Mouse (Mus musculus) MEL (cell line): ENCODE measurements around the gene Lpar3.

Experiments
- CTCF ChIP-seq, 3 experiments: IDR thresholded peaks in 2 of 3; conservative IDR thresholded peaks in 1 of 3; 2 replicates each; pipeline ENCODE4 v1.5.1; 2011 to 2012; ENCODE audit warnings: low read length in 3 of 3, low read depth in 2 of 3, mild to moderate bottlenecking in 2 of 3, improper control_type of control experiment in 1 of 3, inconsistent platforms in 1 of 3, mixed read lengths in 1 of 3, moderate library complexity in 1 of 3; ENCODE audit not compliant: control insufficient read depth in 1 of 3, insufficient read depth in 1 of 3, poor library complexity in 1 of 3, severe bottlenecking in 1 of 3
- EP300 ChIP-seq, 2 experiments: IDR thresholded peaks; 2 replicates each; pipeline ENCODE4 v1.6.1; 2011; ENCODE audit warnings: improper control_type of control experiment in 2 of 2, low read length in 2 of 2, low read depth in 1 of 2, mild to moderate bottlenecking in 1 of 2
- ETS1 ChIP-seq: IDR thresholded peaks from 2 replicates; pipeline ENCODE4 v1.6.1; 2012; ENCODE audit warnings: low read depth, mild to moderate bottlenecking, inconsistent platforms, low read length, improper control_type of control experiment, moderate library complexity
- POLR2A ChIP-seq, 2 experiments: IDR thresholded peaks; 2 replicates each; pipeline ENCODE4 v1.6.1; 2011 to 2012; ENCODE audit warnings: low read length in 2 of 2, mild to moderate bottlenecking in 2 of 2, control low read depth in 1 of 2, improper control_type of control experiment in 1 of 2, low read depth in 1 of 2, moderate library complexity in 1 of 2; ENCODE audit not compliant: control insufficient read depth in 1 of 2, insufficient read depth in 1 of 2, poor library complexity in 1 of 2
- TAL1 ChIP-seq: IDR thresholded peaks from 2 replicates; pipeline ENCODE4 v1.6.1; 2012; ENCODE audit warnings: mild to moderate bottlenecking, inconsistent platforms, low read length, moderate library complexity, mixed read lengths
- UBTF ChIP-seq: IDR thresholded peaks from 2 replicates; pipeline ENCODE4 v1.6.1; 2012; ENCODE audit warnings: low read depth, mild to moderate bottlenecking, inconsistent platforms, low read length, improper control_type of control experiment, moderate library complexity, borderline replicate concordance; ENCODE audit not compliant: insufficient read depth
- ZC3H11A ChIP-seq: IDR thresholded peaks from 2 replicates; pipeline ENCODE4 v1.6.1; 2012; ENCODE audit warnings: low read depth, mild to moderate bottlenecking, inconsistent platforms, low read length, improper control_type of control experiment

- TF ChIP-seq TAL1 (no peak), POLR2A (IDR thresholded peaks at IDR 0.05; ENCODE audit: control insufficient read depth in 1 of 2, insufficient read depth in 1 of 2, low read depth in 1 of 2, low read length in 2 of 2, poor library complexity in 1 of 2) (no peak), ZC3H11A (no peak), CTCF (IDR thresholded peaks at IDR 0.05 in 2 of 3, conservative IDR thresholded peaks at IDR 0.05 in 1 of 3; ENCODE audit: control insufficient read depth in 1 of 3, insufficient read depth in 1 of 3, low read depth in 2 of 3, low read length in 3 of 3, poor library complexity in 1 of 3, severe bottlenecking in 1 of 3) (no peak), UBTF (no peak), ETS1 (no peak), EP300 (IDR thresholded peaks at IDR 0.05; ENCODE audit: low read depth in 1 of 2, low read length in 2 of 2) (no peak)
Measured at GRCm38 (mm10) chr3:146275360-146276025, 54.7 kb downstream of the Lpar3 start.
